Mouse (Mus musculus) lung, adult 2 months (tissue): ENCODE measurements at regions not wholly inside any gene's neighbourhood (a gene's known extent, or its start where the extent isn't known, plus 50 kb on each side); places are given as distances from the start of the nearest gene placed in this dataset.

Experiments
- CTCF ChIP-seq: fragments of 200-500 bp; IDR thresholded peaks from 2 replicates; pipeline ENCODE4 v1.5.1; 2011; ENCODE audit warnings: mild to moderate bottlenecking, low read length, control low read depth; ENCODE audit not compliant: insufficient read depth
- POLR2A ChIP-seq: fragments of 200-500 bp; IDR thresholded peaks from 2 replicates; pipeline ENCODE4 v1.6.1; 2011; ENCODE audit warnings: low read depth, mild to moderate bottlenecking, control low read depth, low read length, borderline replicate concordance; ENCODE audit errors: extremely low read depth

DNA sequence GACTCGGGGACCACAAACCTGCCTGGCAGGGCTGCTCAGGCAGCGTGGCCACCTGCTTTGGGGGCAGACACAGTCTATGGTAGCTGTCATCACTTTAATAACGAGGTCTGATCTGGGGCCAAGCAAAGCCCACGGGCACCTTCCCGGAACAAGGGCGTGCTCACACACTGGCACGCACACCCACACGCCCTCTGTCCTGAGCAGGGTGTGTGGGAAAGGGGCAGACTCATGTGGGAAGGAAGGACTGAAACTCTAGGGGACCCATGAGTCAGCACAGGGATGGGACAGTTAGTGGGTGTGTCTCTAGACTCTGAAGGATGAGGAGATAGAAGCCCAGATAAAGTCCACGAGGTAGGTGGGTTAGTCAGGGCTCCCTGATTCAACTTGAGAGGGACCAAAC, 114.8 kb upstream of the Ptpn1 start:
- no peak for TF ChIP-seq CTCF
- TF ChIP-seq POLR2A = no peak
